Mouse (Mus musculus) layer of hippocampus, adult 6 months (tissue): ENCODE measurements around the gene Nphp1. TPM values are rescaled to one million over a fixed set of nuclear protein-coding genes. Genes with fewer than 3 reads are reported as not detected.

Experiments used
- long read RNA-seq, 2 experiments: library from polyadenylated mRNA; unstranded; transcript quantifications; one replicate each; pipeline ENCODE4 v2.0.0; 2019 to 2020
- polyA plus RNA-seq: library from polyadenylated mRNA; unstranded; fragments of <200 nt; fragmentation: Nextera tagmentation; gene quantifications from 2 replicates; pipeline ENCODE4 v1.2.3, GENCODE M21; 2021

Nphp1 gene
- 7.1 and 8.3 TPM in 2 replicates for polyA plus RNA-seq
- long read RNA-seq, experiment 1, partial matches to known transcripts, result 6 of 16 reads
- long read RNA-seq, experiment 1, other reads (novel, unspliced or antisense), result 3 of 16 reads
- long read RNA-seq, experiment 2, transcript Nphp1-202 (20 exons, 2,296 nt), result major isoform, 38 of 119 reads
- long read RNA-seq, experiment 2, transcript Nphp1-201 (20 exons, 2,260 nt), result minor isoform, 36 of 119 reads
- long read RNA-seq, experiment 2, partial matches to known transcripts, result 7 of 119 reads
- long read RNA-seq, experiment 2, other reads (novel, unspliced or antisense), result 38 of 119 reads

GRCm38 (mm10) chr2:127788440-127789116 lies at the start of gene Nphp1:
Gene Nphp1, minus strand, starts transcription at chr2:127788897.

GRCm38 (mm10) chr2:127831401-127832102 lies 42.9 kb upstream of the Nphp1 start, which contains the start of gene Bub1:
Gene Bub1, minus strand, starts transcription at chr2:127831865.

GRCm38 (mm10) chr2:127791919-127792603 lies 3.4 kb upstream of the Nphp1 start, which contains the start of gene Mtln:
Gene Mtln, minus strand, starts transcription at chr2:127792488.

GRCm38 (mm10) chr2:127729671-127730070 lies 59.0 kb downstream of the Nphp1 start, which contains the start of gene Mall:
Gene Mall, minus strand, starts transcription at chr2:127729932.

Other genes with a start within 250 kb of the Nphp1 start
- 0.16 and 0.30 TPM in 2 replicates for gene Prom2, start 247.4 kb downstream of the Nphp1 start, polyA plus RNA-seq
- gene Zfp661, start 201.8 kb downstream of the Nphp1 start, polyA plus RNA-seq, result 2.1 and 2.8 TPM in 2 replicates
- 123 and 126 TPM in 2 replicates for gene Mrps5, start 201.7 kb downstream of the Nphp1 start, polyA plus RNA-seq
- 112 and 148 TPM in 2 replicates for gene Mal, start 132.2 kb downstream of the Nphp1 start, polyA plus RNA-seq
- 0.35 and 0.38 TPM in 2 replicates for gene Mall, start 59.0 kb downstream of the Nphp1 start, polyA plus RNA-seq
- gene Mtln, start 3.6 kb upstream of the Nphp1 start, polyA plus RNA-seq, result 134 and 146 TPM in 2 replicates
- gene Bub1, start 43.0 kb upstream of the Nphp1 start, polyA plus RNA-seq, result not detected in 2 replicates
- gene Acoxl, start 50.0 kb upstream of the Nphp1 start, polyA plus RNA-seq, result 0.05 TPM in 1 of 2 replicates, not detected in the other